Mouse (Mus musculus) activated CD4-positive, CD25-positive, alpha-beta regulatory T cell, adult 4 months (primary cell): Measurements from ENCODE around the gene Clec16a. TPM values are rescaled to one million over a fixed set of nuclear protein-coding genes. Genes with fewer than 3 reads are reported as not detected.

ENCODE experiments used
- ATAC-seq: one replicate; pipeline ENCODE4 v1.8.0; 2017
- polyA plus RNA-seq, 2 experiments: library from polyadenylated mRNA; unstranded; fragments of 100-300 nt; shearing (Covaris generic); gene quantifications; one replicate each; pipeline ENCODE4 v1.2.1; 2017

Clec16a gene
- polyA plus RNA-seq, 2 experiments from 2014 or later = 7.0 to 7.8 TPM

- ATAC-seq = no peak
These were observed 243.7 kb downstream of the Clec16a start for GRCm38 (mm10) chr16:10788866-10789265.

- ATAC-seq = no peak
These were observed 245.6 kb downstream of the Clec16a start, which contains the start of gene Prm3 for GRCm38 (mm10) chr16:10790702-10791101. Gene Prm3 (minus strand): TSS chr16:10790914.

Other genes with a start within 250 kb of the Clec16a start
- under 1 TPM in 1 of 2 experiments, not detected in 1; 0.08 TPM for gene Emp2, start 231.4 kb upstream of the Clec16a start, polyA plus RNA-seq
- not detected for gene Tekt5, start 149.8 kb upstream of the Clec16a start, polyA plus RNA-seq
- gene Nubp1, start 133.4 kb upstream of the Clec16a start, polyA plus RNA-seq = 10 to 100 TPM; 68.5 to 77.0 TPM
- 1 to 10 TPM; 1.4 to 1.6 TPM for gene Tvp23a, start 98.0 kb upstream of the Clec16a start, polyA plus RNA-seq
- gene Ciita, start 65.3 kb upstream of the Clec16a start, polyA plus RNA-seq = 1 to 10 TPM; 1.3 to 4.3 TPM
- 1 to 10 TPM; 3.0 to 3.1 TPM for gene Dexi, start 2.3 kb upstream of the Clec16a start, polyA plus RNA-seq
- 1 to 10 TPM; 4.0 to 4.6 TPM for gene Socs1, start 240.2 kb downstream of the Clec16a start, polyA plus RNA-seq
- gene Tnp2, start 243.3 kb downstream of the Clec16a start, polyA plus RNA-seq = 1 to 10 TPM; 5.7 to 6.3 TPM
- not detected for gene Prm3, start 245.6 kb downstream of the Clec16a start, polyA plus RNA-seq